Mouse (Mus musculus) heart, postnatal 25 days (tissue): ENCODE results near the gene D430019H16Rik. TPM values are rescaled to one million over a fixed set of nuclear protein-coding genes. Genes with fewer than 3 reads are reported as not detected.

Experiments
- DNase-seq: peaks from one replicate; pipeline ENCODE4 v3.0.0; 2022; ENCODE audit warnings: low spot score
- intact Hi-C: fragments of 180-260 bp; cut with DNase I; formaldehyde crosslinking; loops from one replicate; pipeline ENCODE4 v1.15.1; 2025
- total RNA-seq, 2 experiments: library from RNA; stranded (reverse); gene quantifications; 2 replicates each; pipeline ENCODE4 v1.2.3; 2021

The D430019H16Rik gene
- total RNA-seq, 2 experiments from 2014 or later, result 0.22 to 0.34 TPM

DNA sequence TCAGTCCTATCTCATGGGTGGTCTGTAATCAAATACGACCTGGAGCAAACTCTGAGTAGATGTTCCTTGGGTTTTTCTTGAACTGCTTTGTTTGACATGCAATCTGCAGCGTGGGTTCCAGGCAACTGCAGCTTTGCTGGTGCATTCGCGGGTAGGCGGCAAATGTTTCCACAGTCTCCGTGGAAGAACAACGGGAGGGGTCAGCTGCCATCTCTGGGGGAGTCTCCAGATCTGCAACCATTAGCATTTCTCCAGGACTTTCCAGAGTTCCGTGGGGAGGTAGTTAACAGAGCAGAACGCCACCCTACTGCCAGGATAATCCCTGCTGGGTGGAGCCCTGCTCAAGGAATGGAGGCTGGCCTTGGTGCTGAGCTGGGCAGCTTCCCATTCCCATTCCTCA, 23.3 kb downstream of the D430019H16Rik start:
- DNase-seq, result no peak
- intact Hi-C loops, result no loop called here

DNA sequence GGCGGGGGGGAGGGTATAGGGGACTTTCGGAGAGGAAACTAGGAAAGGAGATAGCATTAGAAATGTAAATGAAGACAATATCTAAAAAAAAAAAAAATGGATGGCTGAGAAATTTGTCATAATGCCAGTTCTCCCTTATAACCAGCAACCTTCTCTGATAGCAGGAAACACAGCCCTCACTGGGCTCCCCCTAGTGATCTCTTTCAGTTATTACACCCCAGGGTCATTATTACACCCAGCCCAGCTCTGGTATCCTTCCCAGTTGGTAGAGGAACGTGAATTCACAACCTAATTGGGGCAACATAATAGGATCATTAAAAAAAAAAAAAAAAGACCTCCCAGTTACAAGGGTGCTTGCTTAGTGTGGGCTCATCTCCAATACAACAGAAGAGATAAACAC, 29.8 kb downstream of the D430019H16Rik start:
- DNase-seq, result no peak
- intact Hi-C loops, result no loop called here

DNA sequence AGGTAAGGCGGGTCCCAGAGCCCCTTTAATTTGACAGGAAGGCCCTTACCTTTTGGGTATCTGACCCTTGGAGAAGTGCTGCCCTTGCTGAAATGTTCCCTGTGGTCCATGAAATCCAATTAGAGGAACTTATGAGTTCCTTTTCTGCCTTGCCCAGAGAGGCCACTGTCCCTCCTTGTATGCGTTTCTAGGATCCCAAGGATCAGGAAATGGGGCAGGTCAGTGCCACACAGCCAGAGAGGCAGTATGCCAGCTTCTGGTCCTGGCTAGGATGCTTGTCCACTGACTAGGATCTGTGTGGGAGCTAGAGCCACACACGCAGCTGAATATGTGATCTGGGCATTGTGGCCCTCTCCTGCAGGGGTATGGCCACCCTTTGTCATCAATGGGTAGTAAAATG, 36.6 kb downstream of the D430019H16Rik start:
- intact Hi-C loops, result no loop called here
- DNase-seq, result no peak

DNA sequence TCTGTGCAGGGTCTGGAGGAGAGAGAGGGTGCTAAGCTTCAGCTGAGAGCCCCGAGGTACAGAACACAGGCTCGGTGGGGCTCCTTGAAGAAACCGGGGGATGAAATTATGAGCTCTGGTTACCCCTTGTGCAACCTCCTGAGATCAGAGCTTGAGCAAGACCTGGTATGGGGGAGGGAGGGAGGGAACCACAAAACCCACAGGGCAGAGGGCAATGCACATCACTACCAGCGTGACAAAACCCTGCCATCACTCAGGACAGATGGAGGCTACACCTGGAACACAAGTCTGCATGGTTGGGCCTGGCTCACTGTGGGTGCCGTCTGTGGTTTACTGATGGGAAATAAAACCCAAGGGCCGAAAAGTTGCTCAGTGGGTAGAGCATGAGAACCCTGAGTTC, 37.1 kb downstream of the D430019H16Rik start:
- intact Hi-C loops, result no loop called here
- DNase-seq, result no peak

DNA sequence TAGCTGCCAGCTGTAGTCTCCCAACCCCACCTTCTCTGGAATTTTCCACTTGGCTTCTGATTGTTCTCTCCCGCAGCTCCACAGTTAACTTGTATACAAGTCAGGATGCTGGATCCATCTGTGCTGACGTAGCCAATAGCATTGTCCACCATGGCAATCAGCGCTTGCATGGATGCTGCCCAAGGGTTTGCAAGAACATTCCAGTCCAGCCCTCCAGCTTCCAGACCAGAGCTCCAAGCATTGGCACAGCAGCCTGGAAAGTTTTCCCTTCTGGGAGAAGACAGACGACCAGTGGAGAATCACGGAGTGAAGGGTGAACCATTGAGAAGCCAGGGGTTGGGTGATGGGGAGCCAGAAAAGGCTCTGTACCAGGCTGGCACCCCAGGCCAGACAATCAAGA, 41.1 kb downstream of the D430019H16Rik start:
- DNase-seq, result peak; percentile 56
- intact Hi-C loops, result loop anchor here (5.0 kb wide), 1 partner anchor 228 kb away; no protein-coding TSS in a partner anchor

DNA sequence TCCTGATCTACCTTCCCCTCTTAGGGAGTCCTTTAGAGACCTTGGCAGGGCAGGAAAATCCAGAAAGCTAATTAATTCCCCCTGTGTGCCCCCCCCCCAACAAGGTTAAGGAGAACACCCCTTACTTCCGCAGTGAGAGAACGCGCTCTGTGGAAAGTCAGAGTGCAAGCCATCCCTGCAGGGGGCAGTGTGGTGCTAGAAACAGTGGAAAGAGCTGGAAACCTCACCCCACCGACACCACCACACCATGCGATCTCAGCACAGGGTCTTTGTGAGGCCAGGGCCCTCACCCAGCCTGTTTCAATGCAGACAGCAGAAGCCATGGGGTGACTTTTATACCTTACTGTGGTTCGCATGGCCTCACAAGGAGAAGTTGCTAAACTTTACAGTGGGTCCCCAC, 44.2 kb downstream of the D430019H16Rik start:
- DNase-seq, result peak; percentile 47
- intact Hi-C loops, result loop anchor here (1.0 to 5.0 kb wide), 3 partner anchors 19 to 224 kb away; no protein-coding TSS in a partner anchor

DNA sequence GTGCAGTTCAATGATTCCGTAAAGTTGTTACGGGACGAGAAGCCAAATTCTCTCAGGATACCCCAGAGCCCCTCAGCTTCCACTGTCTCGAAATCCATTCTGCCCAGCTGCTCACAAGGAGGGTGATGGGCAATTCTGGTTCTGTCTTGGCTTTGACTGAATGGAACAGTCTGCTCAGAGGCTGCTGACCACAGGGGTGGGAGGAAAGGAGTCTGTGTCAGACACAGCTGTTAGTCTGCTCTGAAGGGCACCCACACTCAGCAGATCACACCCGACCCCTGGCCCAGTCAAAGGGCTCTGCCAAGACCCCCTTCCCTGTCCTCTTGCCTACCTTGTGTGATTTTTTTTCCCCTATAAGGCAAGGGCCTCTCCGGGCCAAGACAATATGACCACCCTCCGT, 44.8 kb downstream of the D430019H16Rik start:
- DNase-seq, result no peak
- intact Hi-C loops, result loop anchor here (1.0 to 5.0 kb wide), 3 partner anchors 18 to 224 kb away; no protein-coding TSS in a partner anchor

DNA sequence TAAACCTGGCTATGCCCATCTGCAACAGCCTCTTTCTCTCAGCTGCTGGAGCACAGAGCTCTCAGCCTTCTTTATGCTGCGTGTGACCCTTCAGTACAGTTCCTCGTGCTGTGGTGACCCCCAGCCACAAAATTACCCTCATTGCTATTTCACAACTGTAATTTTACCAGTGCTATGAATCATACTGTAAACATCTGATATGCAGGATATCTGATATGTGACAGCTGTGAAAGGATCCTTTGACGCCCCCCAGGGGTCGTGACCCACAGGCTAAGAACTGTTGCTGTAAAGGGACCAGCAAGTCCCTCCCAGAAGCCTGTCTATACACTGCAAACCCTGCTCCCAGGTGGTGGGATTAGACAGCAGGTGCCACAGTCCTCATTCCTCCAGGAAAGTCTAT, 45.2 kb downstream of the D430019H16Rik start:
- DNase-seq, result no peak
- intact Hi-C loops, result loop anchor here (1.0 to 5.0 kb wide), 3 partner anchors 18 to 223 kb away; no protein-coding TSS in a partner anchor

DNA sequence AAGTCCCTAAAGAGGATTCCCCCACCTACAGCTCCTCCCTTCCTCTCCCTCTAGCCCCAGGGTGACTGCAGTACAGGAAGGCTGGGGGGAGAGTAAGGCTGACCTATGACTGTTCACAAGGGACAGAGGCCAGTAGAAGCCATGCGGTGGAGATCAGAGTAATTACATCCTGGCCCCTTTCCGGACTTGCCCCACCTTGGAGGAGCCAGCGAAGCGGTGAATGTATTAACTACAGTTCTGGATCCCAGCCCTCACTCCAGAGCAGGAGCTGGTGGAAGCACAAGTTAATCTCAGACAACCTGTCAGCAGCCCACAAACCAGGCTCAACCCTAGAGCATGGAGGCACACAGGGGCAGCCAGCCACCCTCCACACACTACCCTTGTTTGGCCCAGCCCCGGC, 47.3 kb downstream of the D430019H16Rik start:
- intact Hi-C loops, result no loop called here
- DNase-seq, result no peak

DNA sequence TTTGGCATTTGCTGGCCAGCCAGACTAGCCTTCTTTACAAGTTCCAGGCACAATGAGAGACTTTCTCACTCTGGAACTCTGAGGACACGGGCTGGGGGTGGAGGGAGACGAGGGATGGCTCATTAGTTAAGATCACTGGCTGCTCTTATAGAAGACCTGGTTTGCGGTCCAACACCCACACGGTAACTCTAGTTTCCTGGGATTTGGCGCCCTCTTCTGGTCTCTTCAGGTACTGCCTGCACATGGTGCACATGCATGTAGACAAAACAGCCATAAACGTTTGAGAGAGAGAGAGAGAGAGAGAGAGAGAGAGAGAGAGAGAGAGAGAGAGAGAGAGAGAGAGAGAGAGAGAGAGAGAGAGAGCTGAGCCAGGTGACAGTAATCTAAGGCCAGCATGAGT, 51.1 kb downstream of the D430019H16Rik start:
- intact Hi-C loops, result no loop called here
- no peak for DNase-seq

DNA sequence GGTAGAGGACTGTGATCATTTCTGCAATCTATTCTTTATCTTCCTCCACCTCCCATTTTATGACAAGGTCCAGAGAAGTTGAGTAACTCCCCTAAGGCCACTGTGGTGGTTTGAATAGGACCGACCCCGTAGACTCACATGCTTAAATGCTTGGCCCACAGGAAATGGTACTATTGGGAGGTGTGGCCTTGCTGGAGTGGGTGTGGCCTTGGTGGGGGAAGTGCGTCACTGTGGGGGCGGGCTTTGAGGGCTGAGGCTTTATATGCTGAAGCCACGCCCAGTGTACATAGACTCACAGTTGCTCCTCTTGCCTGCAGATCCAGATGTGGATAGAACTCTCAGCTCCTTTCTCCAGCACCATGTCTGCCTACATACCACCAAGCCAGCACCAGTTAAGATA, 57.5 kb downstream of the D430019H16Rik start:
- no peak for DNase-seq
- intact Hi-C loops, result no loop called here

DNA sequence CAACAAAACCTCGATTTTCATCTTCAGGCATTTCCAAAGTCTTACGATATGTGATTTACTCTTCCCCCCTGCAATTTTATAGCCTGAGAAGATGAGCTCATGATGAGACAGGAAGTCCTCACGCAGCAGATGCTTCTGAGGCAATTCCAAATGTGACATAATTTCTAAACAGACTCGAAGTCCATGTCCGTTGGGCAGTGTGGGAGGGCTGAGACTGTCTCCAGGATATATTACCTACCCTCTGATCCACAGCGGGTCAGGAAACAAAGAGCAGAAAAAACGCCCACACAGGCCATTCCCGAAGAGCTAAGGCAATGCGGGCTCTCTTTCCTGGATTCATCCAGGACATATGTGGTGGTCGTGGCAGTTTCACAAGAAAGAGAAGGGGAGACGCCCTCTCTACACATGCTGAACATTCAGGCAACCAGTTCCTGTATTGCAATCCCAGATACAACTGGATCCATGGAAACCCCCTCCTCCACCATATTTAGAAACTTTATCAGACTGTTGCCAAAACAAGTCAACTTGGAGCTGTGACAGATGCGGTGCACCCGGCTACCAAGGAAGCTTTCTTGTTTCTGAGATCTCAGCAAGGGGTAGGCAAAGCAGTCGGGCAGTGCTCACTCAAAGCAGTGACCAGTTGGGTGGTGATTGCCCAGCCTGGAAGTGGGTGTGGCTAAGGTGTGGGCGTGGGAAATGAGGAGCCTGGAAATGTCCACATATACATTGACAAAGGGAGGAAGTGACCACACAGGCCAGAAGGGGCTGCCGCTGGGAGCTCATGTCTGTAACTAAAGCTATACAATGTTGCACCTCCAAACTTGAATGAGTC, 58.2 kb downstream of the D430019H16Rik start:
- no peak for DNase-seq
- intact Hi-C loops, result no loop called here

DNA sequence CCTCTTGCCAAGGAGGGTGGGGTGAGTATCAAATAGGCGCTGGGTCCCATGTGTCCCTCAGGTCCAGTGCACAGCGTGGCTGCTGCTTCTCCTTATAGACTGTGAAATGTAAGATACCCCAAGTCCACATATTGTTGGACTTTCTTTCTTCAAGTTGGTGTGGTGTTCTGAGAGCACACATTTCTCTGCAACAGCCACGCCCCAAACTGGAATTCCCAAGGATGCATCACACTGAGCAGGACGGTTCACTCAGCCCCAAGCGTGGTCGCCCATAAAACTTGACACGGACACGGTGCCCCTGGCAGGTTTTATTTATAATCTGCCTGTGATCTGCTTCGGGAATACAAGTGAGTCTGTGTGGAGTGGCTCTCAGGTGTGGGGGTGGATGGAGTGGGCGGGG, 60.5 kb downstream of the D430019H16Rik start:
- intact Hi-C loops, result no loop called here

DNA sequence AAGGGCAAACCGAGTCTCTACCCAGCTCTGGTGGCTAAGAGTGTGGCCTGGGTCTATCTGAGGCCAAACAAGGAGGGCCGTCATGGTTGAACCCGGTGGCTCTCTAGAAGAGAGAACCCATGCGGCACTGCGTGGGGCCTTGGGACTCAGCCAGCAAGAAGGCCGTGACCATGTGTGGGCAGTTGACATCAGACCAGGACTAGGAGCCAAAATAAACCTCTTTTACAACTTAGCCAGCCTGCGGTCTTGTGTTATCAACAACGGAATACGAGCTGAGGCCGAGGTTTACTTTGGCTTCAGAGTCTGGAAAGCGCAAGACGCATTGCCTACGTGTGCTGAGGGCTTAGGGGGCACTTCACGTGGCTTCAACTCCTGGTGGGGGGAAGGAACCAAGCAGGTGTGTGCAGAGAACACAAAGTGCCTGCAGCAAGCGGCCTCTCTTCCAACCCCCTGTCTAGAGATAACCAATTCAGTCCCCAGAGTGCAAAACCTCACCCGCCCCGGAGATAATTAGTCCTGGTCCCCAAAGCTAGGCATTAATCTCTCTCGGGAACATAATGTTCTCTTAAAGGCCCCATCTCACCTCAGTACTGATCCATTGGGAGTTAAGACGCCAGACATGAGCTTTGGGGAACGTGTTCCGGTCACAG, 63.5 kb downstream of the D430019H16Rik start:
- peak; percentile 43 for DNase-seq
- intact Hi-C loops, result loop anchor here (2.0 kb wide), 1 partner anchor 18 kb away; no protein-coding TSS in a partner anchor

More for the DNA sequence above, 60.5 kb downstream of the D430019H16Rik start:
- DNase-seq, result no peak

DNA sequence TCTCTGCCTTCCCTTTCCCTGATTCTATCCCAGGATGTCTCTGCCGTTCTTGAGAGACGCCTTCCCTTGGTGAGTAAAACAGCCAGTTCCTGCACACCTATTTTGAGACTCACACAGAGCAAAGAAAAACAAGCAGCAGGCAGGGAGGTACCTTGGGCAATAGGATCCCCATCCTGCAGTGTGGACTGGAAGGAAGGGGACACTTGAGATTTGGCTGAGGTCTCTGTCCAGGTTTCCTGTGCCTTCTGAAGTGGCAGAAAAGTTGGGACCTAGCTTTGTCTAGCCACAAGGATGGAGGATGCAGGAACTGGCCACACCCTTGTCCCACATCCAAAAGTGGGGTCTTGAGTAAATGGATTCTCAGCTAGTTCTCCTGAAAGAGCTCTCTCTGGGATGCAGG, 66.2 kb downstream of the D430019H16Rik start:
- intact Hi-C loops, result loop anchor here (10.0 kb wide), 1 partner anchor 755 kb away; no protein-coding TSS in a partner anchor
- no peak for DNase-seq

DNA sequence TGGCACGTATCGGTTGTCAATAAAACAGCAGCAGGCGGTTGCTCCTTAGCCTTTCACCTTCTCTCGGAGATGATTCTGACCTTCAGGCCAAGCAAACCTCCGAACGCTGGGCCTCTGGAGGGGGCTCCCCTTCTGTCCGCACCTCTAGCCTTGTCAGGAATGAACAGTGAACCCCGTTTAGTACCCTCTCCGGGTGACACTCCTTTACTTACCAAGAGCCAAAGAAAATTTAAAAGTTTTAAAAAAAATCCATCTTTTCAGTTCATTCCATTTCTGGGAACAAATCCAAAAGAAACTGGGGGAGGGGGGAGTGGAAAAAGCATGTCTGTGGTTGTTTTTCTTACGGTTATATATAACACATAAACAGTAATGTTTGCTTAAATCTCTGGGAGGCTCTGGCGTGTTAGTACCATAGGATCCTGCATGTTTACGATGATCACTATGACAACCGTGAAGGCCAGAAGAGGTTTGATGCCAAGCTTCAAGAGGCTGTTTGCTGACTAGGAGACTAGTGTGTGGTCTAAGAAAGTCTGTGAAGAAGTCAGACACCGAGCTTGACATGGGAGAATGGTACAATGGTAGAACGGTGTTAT, 67.6 kb downstream of the D430019H16Rik start:
- no peak for DNase-seq
- intact Hi-C loops, result loop anchor here (10.0 kb wide), 1 partner anchor 756 kb away; no protein-coding TSS in a partner anchor

DNA sequence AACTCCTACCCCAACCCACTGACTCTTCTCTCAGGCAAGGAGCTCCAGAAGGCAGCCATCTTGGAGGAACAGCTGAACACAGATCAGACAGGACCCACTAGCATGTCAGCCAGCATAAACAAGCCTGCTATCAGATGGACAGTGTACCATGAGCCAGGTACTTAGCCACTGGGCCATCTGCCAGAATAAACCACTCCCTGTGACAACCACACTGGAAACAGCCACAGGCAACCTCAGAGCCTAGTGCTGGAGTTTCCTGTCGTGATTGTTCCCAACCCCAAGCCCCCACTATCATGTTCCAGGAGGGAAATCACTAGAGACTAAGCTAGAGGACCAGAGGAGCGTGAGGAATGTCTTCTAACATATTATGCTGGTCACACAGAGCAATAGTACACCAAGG, 70.1 kb downstream of the D430019H16Rik start:
- intact Hi-C loops, result loop anchor here (10.0 kb wide), 1 partner anchor 759 kb away; no protein-coding TSS in a partner anchor
- DNase-seq, result no peak

DNA sequence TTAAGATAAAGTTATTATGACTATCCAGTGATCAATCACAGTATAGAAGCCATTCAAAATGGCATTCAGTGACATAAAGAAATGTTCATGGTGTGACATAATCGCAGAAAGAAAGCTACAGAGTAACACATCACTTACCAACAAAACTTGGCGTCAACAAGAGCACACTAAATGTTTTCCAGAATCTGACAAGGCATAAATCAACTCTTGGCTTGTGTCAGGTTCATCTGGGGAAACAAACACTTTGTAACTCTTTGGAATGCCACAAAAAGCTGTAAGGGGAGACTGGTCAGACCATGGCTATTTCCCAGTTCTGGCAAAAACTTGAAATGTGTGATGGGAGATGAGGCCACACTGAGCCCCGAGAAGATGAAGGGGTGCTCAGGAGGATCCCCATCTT, 72.5 kb downstream of the D430019H16Rik start:
- no peak for DNase-seq
- intact Hi-C loops, result loop anchor here (10.0 kb wide), 1 partner anchor 761 kb away; no protein-coding TSS in a partner anchor

DNA sequence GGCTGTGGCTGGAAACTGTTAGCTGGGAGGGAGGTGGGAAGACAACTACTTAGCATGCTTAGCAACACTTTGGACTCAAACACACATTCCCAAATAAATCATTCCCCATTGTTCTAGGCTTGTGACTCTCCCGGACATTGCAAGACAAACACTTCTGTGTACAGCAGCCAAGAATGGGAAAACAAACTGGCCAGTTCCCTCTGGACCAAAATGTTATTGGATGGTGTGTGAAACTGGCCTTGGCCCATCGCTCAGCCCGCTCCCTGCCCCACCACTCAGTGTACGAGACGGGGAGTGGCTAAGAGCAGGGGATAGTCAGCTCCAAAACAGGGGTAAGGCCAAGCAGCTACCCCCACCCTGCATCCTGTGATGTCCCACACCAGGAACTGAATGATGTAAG, 73.2 kb downstream of the D430019H16Rik start:
- intact Hi-C loops, result loop anchor here (10.0 kb wide), 1 partner anchor 762 kb away; no protein-coding TSS in a partner anchor
- DNase-seq, result peak; percentile 72

DNA sequence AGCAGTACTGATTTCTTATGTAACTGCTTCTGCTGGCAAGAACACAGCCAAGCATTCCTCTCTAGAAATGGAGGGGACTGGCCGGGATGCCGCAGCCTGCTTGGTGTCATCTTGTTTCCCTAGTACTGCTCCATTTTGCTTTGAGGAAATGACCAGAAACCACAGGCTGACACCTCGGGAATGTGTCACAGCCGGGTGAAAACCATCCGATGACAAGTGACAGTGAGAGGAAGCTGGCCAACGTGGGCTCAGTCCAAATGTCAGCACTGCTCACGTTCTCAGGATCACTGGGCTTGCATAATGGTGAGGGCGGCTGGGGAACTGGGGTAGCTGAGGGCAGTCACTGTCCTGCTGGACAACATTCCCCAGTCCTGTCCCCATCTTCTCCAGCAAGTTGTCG, 75.9 kb downstream of the D430019H16Rik start:
- peak; percentile 40 for DNase-seq

More for the DNA sequence above, 75.9 kb downstream of the D430019H16Rik start:
- intact Hi-C loops, result loop anchor here (10.0 kb wide), 1 partner anchor 765 kb away; no protein-coding TSS in a partner anchor
